Mouse (Mus musculus) small intestine, adult 2 months (tissue): ENCODE results near the gene Rabggtb. TPM values are rescaled to one million over a fixed set of nuclear protein-coding genes. Genes with fewer than 3 reads are reported as not detected.

Experiments used
- H3K27ac ChIP-seq: fragments of 200-500 bp; 2 replicates; pipeline ENCODE4 v1.5.1; 2012; ENCODE audit warnings: low read depth, low read length, control low read depth, inconsistent platforms; ENCODE audit not compliant: insufficient read depth
- H3K27me3 ChIP-seq: fragments of 200-500 bp; 2 replicates; pipeline ENCODE4 v1.6.1; 2012; ENCODE audit warnings: mild to moderate bottlenecking, moderate library complexity, low read length, inconsistent platforms; ENCODE audit not compliant: control insufficient read depth, insufficient read depth
- H3K36me3 ChIP-seq: fragments of 200-500 bp; 2 replicates; pipeline ENCODE4 v1.6.1; 2012; ENCODE audit warnings: mild to moderate bottlenecking, low read length, control low read depth, inconsistent platforms; ENCODE audit not compliant: control insufficient read depth, insufficient read depth
- H3K4me1 ChIP-seq: fragments of 200-500 bp; 2 replicates; pipeline ENCODE4 v1.6.1; 2012; ENCODE audit warnings: low read length, inconsistent platforms, mixed read lengths; ENCODE audit not compliant: control insufficient read depth, insufficient read depth, insufficient read length
- H3K4me3 ChIP-seq: fragments of 200-500 bp; 2 replicates; pipeline ENCODE4 v1.5.1; 2012; ENCODE audit warnings: low read depth, mild to moderate bottlenecking, control low read depth, inconsistent platforms, low read length, moderate library complexity
- CTCF ChIP-seq: fragments of 200-500 bp; IDR thresholded peaks from 2 replicates; pipeline ENCODE4 v1.5.1; 2012; ENCODE audit warnings: low read depth, mild to moderate bottlenecking, control low read depth, inconsistent platforms, low read length, moderate library complexity, mixed read lengths; ENCODE audit not compliant: insufficient replicate concordance, insufficient read length; ENCODE audit errors: extremely low read depth
- POLR2A ChIP-seq: fragments of 200-500 bp; IDR thresholded peaks from 2 replicates; pipeline ENCODE4 v1.6.1; 2012; ENCODE audit warnings: low read depth, mild to moderate bottlenecking, control low read depth, inconsistent platforms, low read length, moderate library complexity
- WGBS: fragments of 180-500 bp; shearing (Covaris S2); methylation state at CpG from one replicate; pipeline ENCODE4 v1.1.7; 2018; 5-methylcytosine and 5-hydroxymethylcytosine counted together
- polyA plus RNA-seq: library from polyadenylated mRNA; depleted of rRNA; stranded (reverse); fragments of >200 nt; gene quantifications from 2 replicates; pipeline ENCODE4 v1.2.3, GENCODE M21; 2012

The Rabggtb gene
- polyA plus RNA-seq, 1 experiment = 15.2 TPM

DNA sequence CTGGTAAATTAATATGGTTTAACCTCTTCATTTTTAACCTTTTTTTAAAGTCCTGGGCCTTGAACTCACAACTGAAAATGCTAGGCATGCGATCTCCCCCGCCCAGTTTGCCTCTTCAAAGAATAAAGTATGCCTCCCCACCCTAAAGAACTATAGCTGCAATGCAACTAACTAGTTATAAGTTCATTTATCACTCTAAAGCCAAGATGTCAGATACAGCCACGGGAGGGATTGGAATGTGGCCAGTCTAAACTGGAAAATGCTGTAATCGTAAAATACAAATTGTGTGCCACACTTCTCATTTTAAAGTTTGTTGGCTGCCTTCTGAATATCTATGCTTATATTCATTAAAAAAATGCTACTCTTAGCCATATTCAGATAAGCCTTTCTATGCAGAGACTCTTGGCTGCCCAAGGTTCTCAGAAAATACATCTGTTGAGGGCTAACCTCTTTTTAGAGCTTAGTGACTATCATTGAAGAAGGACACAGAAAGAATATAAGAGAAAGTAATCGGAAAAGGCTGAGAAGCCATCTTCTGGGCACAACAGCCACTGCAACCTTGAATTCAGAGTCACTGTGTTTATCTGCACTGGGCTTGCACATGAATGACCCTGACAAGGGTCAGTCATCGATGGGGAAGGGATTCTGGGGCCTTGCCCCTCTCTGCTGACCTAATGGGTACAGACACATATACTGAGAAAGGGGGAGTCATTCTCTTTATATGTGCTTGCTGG is 868 bp upstream of the Rabggtb start:
- Histone ChIP-seq H3K27me3 (no peaks in the 10 kb centered on the region), H3K4me1 (peaks cover 15% of the 10 kb centered on the region; the same call in 1 of the 2 replicates), H3K27ac (no peak overlapping the region), H3K36me3 (peaks cover 26% of the 10 kb centered on the region), H3K4me3 (no peak overlapping the region)
- 24% methylated on average over 6 of the region's 6 CpGs for WGBS
- TF ChIP-seq POLR2A = no peak
- no peak for TF ChIP-seq CTCF

DNA sequence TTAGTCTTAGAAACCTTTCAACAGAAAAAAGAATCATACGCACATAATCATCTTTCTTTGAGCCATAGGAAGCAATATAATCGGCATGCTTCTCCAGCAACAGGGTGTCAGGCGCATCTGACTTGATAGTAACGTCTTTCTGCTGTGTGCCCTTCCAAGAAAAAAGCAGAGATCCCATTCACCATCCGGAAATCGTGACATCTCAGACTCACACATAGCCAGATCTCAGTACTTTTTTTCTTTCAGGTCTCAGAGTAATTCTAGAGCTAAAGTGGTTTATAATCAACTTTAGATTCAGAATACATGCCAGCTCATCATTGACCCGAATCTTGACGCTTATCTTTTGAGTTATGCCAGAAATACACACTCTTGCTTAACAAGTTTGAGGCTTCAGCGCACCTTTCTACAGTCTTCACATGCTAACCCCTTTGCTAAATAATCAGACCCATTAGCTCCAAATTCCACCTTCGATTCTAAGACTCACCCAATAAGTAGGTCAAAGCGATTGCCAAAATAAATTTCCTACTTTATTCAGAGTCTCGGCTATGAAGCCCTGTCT is 848 bp downstream of the Rabggtb start:
- Histone ChIP-seq H3K27ac (peak overlapping the region; percentile 48), H3K27me3 (no peaks in the 10 kb centered on the region), H3K36me3 (peaks cover 39% of the 10 kb centered on the region), H3K4me1 (peaks cover 15% of the 10 kb centered on the region; the same call in 1 of the 2 replicates), H3K4me3 (peak overlapping the region; percentile 83)
- WGBS = 1% methylated on average over 12 of the region's 12 CpGs
- TF ChIP-seq POLR2A = no peak
- no peak for TF ChIP-seq CTCF

DNA sequence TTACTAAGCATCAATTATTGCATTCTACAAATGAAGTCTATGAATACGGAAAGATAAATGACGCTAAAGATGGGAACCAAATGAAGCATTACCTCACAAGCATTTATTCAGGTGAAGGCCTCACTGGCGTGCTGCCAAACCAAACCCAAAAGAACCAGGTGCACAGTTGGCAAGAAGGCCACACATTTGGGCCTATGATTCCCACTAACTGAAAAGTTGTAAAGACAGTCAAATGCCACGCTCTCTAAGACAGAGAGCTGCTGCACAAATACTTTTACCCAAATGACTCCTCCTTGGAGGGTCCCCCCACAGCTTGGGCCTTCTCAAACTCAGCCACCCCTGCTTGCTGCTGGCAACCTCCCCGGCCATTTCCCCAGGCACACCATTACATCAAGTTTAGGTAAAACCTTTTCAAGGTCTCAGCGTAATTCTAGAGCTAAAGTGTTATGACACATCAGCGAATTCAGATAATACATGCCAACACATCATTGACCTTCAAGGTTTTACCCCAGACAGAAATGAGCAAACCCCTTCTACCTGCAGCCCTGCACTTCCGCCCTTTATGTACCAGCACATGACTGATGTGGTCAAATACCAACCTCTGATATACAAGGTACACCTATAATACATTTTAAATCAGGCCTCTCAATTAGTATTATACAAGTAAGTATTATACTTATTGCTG is 1.5 kb downstream of the Rabggtb start:
- TF ChIP-seq CTCF (no peak), POLR2A (no peak)
- H3K36me3 ChIP-seq = peaks cover 45% of the 10 kb centered on the region
- H3K4me1 ChIP-seq = peaks cover 15% of the 10 kb centered on the region; the same call in 1 of the 2 replicates
- no peaks in the 10 kb centered on the region for H3K27me3 ChIP-seq
- H3K27ac ChIP-seq = peak overlapping the region; percentile 35; the same call in 1 of the 2 replicates
- peak overlapping the region; percentile 57 for H3K4me3 ChIP-seq
- WGBS = 20% methylated on average over 8 of the region's 8 CpGs

DNA sequence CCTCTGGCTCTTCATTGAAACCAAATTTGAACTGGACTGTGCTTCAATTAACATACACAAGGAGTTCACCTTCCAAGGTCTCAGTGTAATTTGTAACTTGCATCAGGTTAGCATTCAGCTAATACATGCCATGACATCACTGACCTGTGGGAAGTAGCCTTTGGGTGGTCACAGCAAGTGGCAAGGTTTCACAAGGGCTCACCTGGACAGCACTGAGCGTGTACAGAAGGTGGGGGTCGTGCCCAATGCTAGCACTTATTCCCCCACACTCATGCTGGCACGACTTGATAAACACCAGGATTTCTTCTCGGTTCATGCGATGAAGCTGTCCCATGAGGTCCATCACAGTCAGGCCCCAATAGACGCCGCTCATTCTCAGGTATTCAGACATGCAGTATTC is 2.3 kb downstream of the Rabggtb start:
- Histone ChIP-seq H3K27me3 (no peaks in the 10 kb centered on the region), H3K4me1 (peaks cover 15% of the 10 kb centered on the region; the same call in 1 of the 2 replicates), H3K4me3 (peak overlapping the region; percentile 15), H3K27ac (peak overlapping the region; percentile 43), H3K36me3 (peaks cover 54% of the 10 kb centered on the region)
- 25% methylated on average over 7 of the region's 7 CpGs for WGBS
- TF ChIP-seq CTCF (no peak), POLR2A (no peak)

DNA sequence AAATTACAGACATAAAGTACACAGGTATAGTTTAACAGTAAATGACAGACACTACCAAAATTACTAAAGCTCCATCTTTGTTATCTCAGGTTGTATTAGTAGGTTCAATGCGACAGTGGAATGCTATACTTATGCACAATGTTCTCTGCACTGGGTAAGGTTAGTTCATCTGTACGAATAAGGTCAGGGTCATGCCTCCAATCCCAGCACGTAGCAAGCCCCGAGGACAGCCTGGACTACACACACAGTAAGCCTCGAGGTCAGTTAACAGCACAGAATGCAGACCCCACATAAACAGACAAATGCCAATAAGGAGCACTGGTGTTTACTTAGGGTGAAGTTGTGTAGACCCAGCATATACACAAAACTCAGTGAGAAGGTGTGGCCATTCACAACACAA is 3.9 kb downstream of the Rabggtb start:
- Histone ChIP-seq H3K4me3 (no peak overlapping the region), H3K36me3 (peaks cover 68% of the 10 kb centered on the region), H3K27ac (no peak overlapping the region), H3K27me3 (no peaks in the 10 kb centered on the region), H3K4me1 (peaks cover 15% of the 10 kb centered on the region; the same call in 1 of the 2 replicates)
- WGBS = 56% methylated on average over 5 of the region's 5 CpGs
- TF ChIP-seq CTCF (no peak), POLR2A (no peak)

DNA sequence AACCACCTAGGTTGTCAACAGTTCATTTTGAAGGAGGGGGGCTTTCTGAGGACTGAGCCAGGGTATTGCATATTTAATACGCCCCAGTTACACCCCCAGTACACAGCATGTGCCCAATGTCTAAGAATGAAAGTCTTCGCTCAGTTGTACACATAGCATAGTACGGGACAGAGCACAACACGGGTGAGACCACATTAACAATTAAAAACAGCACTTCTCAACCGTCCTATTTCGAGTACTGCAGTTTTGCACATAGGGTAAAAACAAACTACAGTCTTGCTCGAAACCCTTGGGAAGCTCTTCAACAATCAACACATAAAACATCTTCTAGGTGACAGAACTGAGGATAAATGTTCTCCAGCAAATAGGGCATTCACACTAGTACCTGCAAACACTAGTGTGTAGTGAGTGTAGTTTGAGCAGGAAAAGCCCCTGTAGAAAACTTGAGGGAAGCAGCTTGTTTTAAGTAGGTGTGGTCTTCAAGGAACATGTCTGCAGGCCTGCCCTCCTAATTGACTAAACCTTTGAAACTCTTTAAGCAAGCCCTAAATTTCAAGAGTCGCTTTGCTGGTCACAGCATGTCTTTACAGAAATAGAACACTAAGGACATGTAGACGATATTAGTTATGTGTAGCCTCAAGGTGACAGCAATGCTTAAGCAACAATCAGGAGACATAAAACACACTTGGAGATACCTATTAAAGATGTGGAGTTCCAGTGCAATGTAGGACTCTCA is 6.5 kb downstream of the Rabggtb start, which contains the start of gene Msh4:
Msh4 (minus strand) TSS at position 3 of the 736 bp plus-strand sequence.
- H3K4me3 ChIP-seq = no peak within 1 kb of the TSS
- peaks cover 13% of the 10 kb centered on the region; the same call in 1 of the 2 replicates for H3K4me1 ChIP-seq
- 83% methylated on average over 9 of the region's 9 CpGs for WGBS
- TF ChIP-seq POLR2A = no peak
- no peak for TF ChIP-seq CTCF
- no peak within 1 kb of the TSS for H3K27ac ChIP-seq
- peaks cover 67% of the 10 kb centered on the region for H3K36me3 ChIP-seq
- no peaks in the 10 kb centered on the region for H3K27me3 ChIP-seq
